ENCODE assay signal across 10 mouse cellular contexts in the genomic region with DNA sequence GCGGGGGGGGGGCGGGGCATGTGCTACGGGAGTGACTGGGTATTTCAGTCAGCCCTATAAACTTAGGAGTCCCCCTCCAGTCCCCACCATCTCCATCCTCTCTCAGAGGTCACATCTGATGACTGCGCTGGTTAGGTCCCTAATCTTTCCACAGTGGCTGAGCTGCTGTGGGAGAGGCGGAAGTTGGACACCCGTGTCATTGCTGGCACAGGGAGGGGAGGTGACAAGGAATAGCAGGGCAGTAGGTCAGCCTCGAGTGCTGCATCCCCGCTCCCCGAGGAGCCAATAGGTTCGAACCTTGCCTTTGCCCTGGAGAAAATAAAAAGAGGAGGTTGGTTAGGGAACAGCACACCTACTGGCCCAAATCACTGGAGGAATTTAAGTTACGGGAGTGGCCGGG. TPM values are rescaled to one million over a fixed set of nuclear protein-coding genes. Genes with fewer than 3 reads are reported as not detected.
DNase-seq lines count a peak whose midpoint lies in the region; ATAC-seq and TF ChIP-seq lines count a peak whose summit lies in the region.
"Had no signal": no experiment of that assay in that cellular context is flagged by ENCODE, and none has a peak within 500 bp of the region (broad histone marks: within the 10 kb centered on the region; RNA-seq: fewer than 3 reads in every experiment).

No protein-coding gene starts in this region.

- peak overlapping the region; percentile 19; the same call in 1 of the 2 replicates for H3K4me2 ChIP-seq in kidney, embryonic 14.5 days (replicated peaks; ENCODE audit: low read depth, low read length)
- peak overlapping the region; percentile 32 for H3K4me2 ChIP-seq in limb, embryonic 13.5 days (replicated peaks)
- H3K4me2 ChIP-seq: hindbrain, embryonic 15.5 days had no signal

- no peak for DNase-seq in kidney, postnatal 36 days
- peak; percentile 38 for DNase-seq in ES-CJ7 (ENCODE audit: low read depth, low spot score)
- DNase-seq in ovary, postnatal 14 days (ENCODE audit: low spot score), result no peak
- DNase-seq: spleen, adult 18-20 months had no signal

- no peak for TF ChIP-seq CTCF in E14TG2a.4 (conservative IDR thresholded peaks at IDR 0.05; ENCODE audit: low read length)

- ATAC-seq in kidney, embryonic 14.5 days (ENCODE audit: low FRiP score, low TSS enrichment), result no peak
- no peak for ATAC-seq in limb, embryonic 13.5 days (ENCODE audit: low FRiP score, low read depth)
- ATAC-seq in frontal cortex, adult (ENCODE audit: low TSS enrichment), result no peak
- ATAC-seq: Patski had no signal

- WGBS in kidney, embryonic 14.5 days, result 29% methylated on average over 12 of the region's 12 CpGs
- 37% methylated on average over 11 of the region's 12 CpGs for WGBS in limb, embryonic 13.5 days

- no peak overlapping the region for H3K9ac ChIP-seq in kidney, embryonic 14.5 days (ENCODE audit: low read depth, low read length)
- peak overlapping the region; percentile 19; the same call in 1 of the 2 replicates for H3K9ac ChIP-seq in limb, embryonic 13.5 days
- H3K9ac ChIP-seq: hindbrain, embryonic 15.5 days had no signal

- 0 out of 2 replicates have a peak overlapping the region, but pooled peaks have one; percentile 7 for H3K4me3 ChIP-seq in kidney, embryonic 14.5 days (ENCODE audit: low read length)
- peak overlapping the region; percentile 82 for H3K4me3 ChIP-seq in E14TG2a.4 (replicated peaks; ENCODE audit: low read length)
- peak overlapping the region; percentile 11; the same call in 1 of the 2 replicates for H3K4me3 ChIP-seq in limb, embryonic 13.5 days
- H3K4me3 ChIP-seq: hindbrain, embryonic 15.5 days had no signal

- H3K27me3 ChIP-seq in kidney, embryonic 14.5 days (ENCODE audit: control insufficient read depth, insufficient read depth, low read length), result no peaks in the 10 kb centered on the region
- no peaks in the 10 kb centered on the region for H3K27me3 ChIP-seq in E14TG2a.4 (ENCODE audit: insufficient read depth, low read length)
- 0 out of 2 replicates have a peak, but pooled peaks cover 3% of the 10 kb centered on the region for H3K27me3 ChIP-seq in limb, embryonic 13.5 days
- H3K27me3 ChIP-seq: hindbrain, embryonic 15.5 days; Patski had no signal

- no peaks in the 10 kb centered on the region for H3K36me3 ChIP-seq in kidney, embryonic 14.5 days (ENCODE audit: control insufficient read depth, insufficient read depth, low read length)
- peaks cover 19% of the 10 kb centered on the region for H3K36me3 ChIP-seq in E14TG2a.4 (ENCODE audit: insufficient read depth, low read length)
- H3K36me3 ChIP-seq in limb, embryonic 13.5 days, result no peaks in the 10 kb centered on the region
- H3K36me3 ChIP-seq: hindbrain, embryonic 15.5 days had no signal

- H3K9me3 ChIP-seq in kidney, embryonic 14.5 days (ENCODE audit: control insufficient read depth, low read length), result no peaks in the 10 kb centered on the region
- no peaks in the 10 kb centered on the region for H3K9me3 ChIP-seq in E14TG2a.4 (ENCODE audit: low read length)
- H3K9me3 ChIP-seq in limb, embryonic 13.5 days, result no peaks in the 10 kb centered on the region
- H3K9me3 ChIP-seq: hindbrain, embryonic 15.5 days had no signal

- H3K4me1 ChIP-seq in kidney, embryonic 14.5 days (ENCODE audit: control insufficient read depth, insufficient read depth, low read length), result peaks cover 4% of the 10 kb centered on the region
- H3K4me1 ChIP-seq in E14TG2a.4 (replicated peaks; ENCODE audit: low read depth, low read length), result peaks cover 91% of the 10 kb centered on the region
- H3K4me1 ChIP-seq in limb, embryonic 13.5 days, result peaks cover 16% of the 10 kb centered on the region

- H3K27ac ChIP-seq in kidney, embryonic 14.5 days (ENCODE audit: low read depth, low read length), result no peak overlapping the region
- no peak overlapping the region for H3K27ac ChIP-seq in limb, embryonic 13.5 days
- H3K27ac ChIP-seq: hindbrain, embryonic 15.5 days had no signal

RNA-seq across cellular contexts. Expression of gene Npr1, which starts 14.8 kb away (rescaled TPM):
- polyA plus RNA-seq in kidney, embryonic 14.5 days (2014; fragmentation: Nextera tagmentation; extraction: Ambion mirVana), result 11.0 and 12.3 TPM in 2 replicates
- 4.0 and 4.8 TPM in 2 replicates for polyA plus RNA-seq in limb, embryonic 13.5 days (2015; fragmentation: Nextera tagmentation; extraction: Ambion mirVana)

RNA-seq across cellular contexts. Expression of gene Ints3, which starts 17.5 kb away (rescaled TPM):
- polyA plus RNA-seq in kidney, embryonic 14.5 days (2014; fragmentation: Nextera tagmentation; extraction: Ambion mirVana), result 24.0 and 39.2 TPM in 2 replicates
- polyA plus RNA-seq in limb, embryonic 13.5 days (2015; fragmentation: Nextera tagmentation; extraction: Ambion mirVana), result 28.5 and 29.4 TPM in 2 replicates

RNA-seq across cellular contexts. Expression of gene Ilf2, which starts 25.1 kb away (rescaled TPM):
- polyA plus RNA-seq in kidney, embryonic 14.5 days (2014; fragmentation: Nextera tagmentation; extraction: Ambion mirVana), result 245 and 262 TPM in 2 replicates
- 277 and 284 TPM in 2 replicates for polyA plus RNA-seq in limb, embryonic 13.5 days (2015; fragmentation: Nextera tagmentation; extraction: Ambion mirVana)

RNA-seq across cellular contexts. Expression of gene Snapin, which starts 40.0 kb away (rescaled TPM):
- polyA plus RNA-seq in kidney, embryonic 14.5 days (2014; fragmentation: Nextera tagmentation; extraction: Ambion mirVana), result 58.5 and 67.6 TPM in 2 replicates
- 83.1 and 85.4 TPM in 2 replicates for polyA plus RNA-seq in limb, embryonic 13.5 days (2015; fragmentation: Nextera tagmentation; extraction: Ambion mirVana)

RNA-seq across cellular contexts. Expression of gene Chtop, which starts 58.4 kb away (rescaled TPM):
- 98.8 and 105 TPM in 2 replicates for polyA plus RNA-seq in kidney, embryonic 14.5 days (2014; fragmentation: Nextera tagmentation; extraction: Ambion mirVana)
- polyA plus RNA-seq in limb, embryonic 13.5 days (2015; fragmentation: Nextera tagmentation; extraction: Ambion mirVana), result 186 and 187 TPM in 2 replicates

Comparison
In these comparisons a context has a peak if more than half of its experiments do, and no peak if none do; other contexts are left out.
1. H3K4me3 ChIP-seq: peak in every context shown above with its lines; median percentile 82 in E14TG2a.4; 11 in limb, embryonic 13.5 days; 7 in kidney, embryonic 14.5 days.